Mouse (Mus musculus) macrophage (primary cell): ENCODE results near the gene Psma5. TPM values are rescaled to one million over a fixed set of nuclear protein-coding genes. Genes with fewer than 3 reads are reported as not detected.

ENCODE experiments used
- H3K27ac ChIP-seq: fragments of 350-480 bp; formaldehyde crosslinking; 2 replicates; pipeline ENCODE4 v1.9.0; 2021
- H3K36me3 ChIP-seq: fragments of 350-480 bp; formaldehyde crosslinking; 2 replicates; pipeline ENCODE4 v1.9.0; 2021; ENCODE audit errors: inconsistent target
- H3K4me3 ChIP-seq: fragments of 350-480 bp; formaldehyde crosslinking; 2 replicates; pipeline ENCODE4 v1.9.0; 2021; ENCODE audit errors: inconsistent target
- H3K79me2 ChIP-seq: fragments of 350-480 bp; formaldehyde crosslinking; 2 replicates; pipeline ENCODE4 v1.9.0; 2021; ENCODE audit errors: inconsistent target
- WGBS: methylation state at CpG from one replicate; pipeline ENCODE4 v1.1.7; 2026; ENCODE audit warnings: inconsistent platforms; ENCODE audit not compliant: missing documents; 5-methylcytosine and 5-hydroxymethylcytosine counted together
- polyA plus RNA-seq: library from polyadenylated mRNA; stranded (reverse); fragments of 250-400 nt; gene quantifications from 3 replicates; pipeline ENCODE4 v1.2.4, GENCODE M21; 2018; ENCODE audit warnings: inconsistent platforms
- total RNA-seq, 78 experiments: library from RNA; depleted of rRNA; stranded (reverse); fragments of 250-400 nt; gene quantifications; 1 replicate in 9 of 78; 2 replicates in 24 of 78; 3 replicates in 43 of 78; 4 replicates in 2 of 78; pipeline ENCODE4 v1.2.4; 2018; ENCODE audit warnings: inconsistent platforms in 56 of 78

Gene Psma5
- total RNA-seq (2018; cell fraction: chromatin; rRNA removed) = 10 to 100 TPM in 21 of 26 experiments, 1 to 10 TPM in 5; 3.3 to 39.8 (median 21.6) TPM
- total RNA-seq (2018; cell fraction: cytosol; rRNA removed) = 100 to 1,000 TPM in 13 of 26 experiments, 10 to 100 TPM in 13; 67.4 to 197 (median 110) TPM
- total RNA-seq (2018; cell fraction: nucleus; rRNA removed) = 10 to 100 TPM; 13.8 to 96.6 (median 42.6) TPM
- polyA plus RNA-seq = 106 to 127 TPM (median 113 TPM) in 3 replicates

DNA sequence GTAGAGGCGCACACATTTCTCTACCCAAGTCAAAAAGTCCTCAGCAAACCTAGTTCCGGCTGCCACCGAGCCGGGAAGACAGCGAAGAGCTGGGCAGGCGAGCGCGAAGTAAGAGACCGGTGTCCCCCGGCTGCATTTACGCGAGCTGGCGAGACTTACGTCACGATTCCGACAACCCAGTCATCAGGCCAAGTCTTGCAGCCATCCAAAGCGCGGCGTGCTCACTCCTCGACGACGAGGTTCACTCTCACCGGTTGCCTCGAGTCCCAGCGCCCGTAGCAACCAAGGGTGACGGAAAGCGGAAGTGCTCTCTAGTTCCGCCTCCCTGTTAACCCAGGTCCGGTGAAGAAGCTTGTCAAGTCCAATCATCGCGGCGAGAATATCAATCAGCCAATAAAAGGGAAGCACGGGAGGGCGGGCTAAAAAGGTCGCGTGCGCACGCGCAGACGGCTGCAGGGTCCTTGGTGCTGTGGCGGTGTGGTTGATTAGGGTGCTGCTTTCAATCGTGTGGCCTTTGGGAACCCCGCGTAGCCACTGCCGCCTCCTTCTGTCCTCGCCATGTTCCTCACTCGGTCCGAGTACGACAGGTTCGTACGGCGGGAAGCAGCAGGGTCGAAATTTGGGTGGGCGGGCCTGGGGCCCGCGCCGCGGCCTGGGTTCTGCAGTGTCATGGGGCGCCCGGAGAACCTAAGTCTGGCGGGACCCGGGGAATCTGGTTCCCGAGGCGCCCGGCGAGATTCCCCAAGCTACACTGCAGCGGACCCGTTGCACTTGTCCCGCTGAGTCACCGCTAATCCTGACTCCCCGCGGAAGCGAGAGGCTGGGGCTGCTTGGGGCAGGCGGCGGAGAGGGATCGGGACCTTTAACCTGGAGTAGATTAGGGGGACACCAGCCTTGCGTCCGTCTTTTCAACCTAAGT, at the start of gene Psma5:
Psma5 (plus strand) TSS at position 208 of the 919 bp plus-strand sequence.
- WGBS = 1% methylated on average over 79 of the region's 79 CpGs

DNA sequence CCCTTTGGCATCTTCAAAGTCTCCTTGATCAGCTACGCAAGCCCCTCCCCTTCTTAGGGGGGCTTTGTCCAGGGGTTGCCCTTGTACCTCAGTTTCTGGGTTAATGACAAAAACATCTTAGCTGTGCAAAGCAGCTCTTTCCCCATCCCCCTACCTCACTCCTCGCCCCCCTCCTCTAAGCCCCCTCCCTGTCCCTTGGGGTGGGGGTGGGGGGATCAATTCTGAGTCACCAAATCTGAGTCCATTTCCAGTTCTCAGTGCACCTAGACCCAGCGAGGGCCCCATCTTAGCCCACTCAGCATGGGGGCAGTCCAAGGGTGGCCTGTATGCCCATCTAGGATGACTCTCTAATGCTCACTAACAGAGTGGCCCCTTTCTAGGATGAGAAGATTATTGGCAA, 47.7 kb upstream of the Psma5 start:
- Histone ChIP-seq H3K79me2 (no peaks in the 10 kb centered on the region), H3K4me3 (no peak overlapping the region), H3K36me3 (0 out of 2 replicates have a peak, but pooled peaks cover 6% of the 10 kb centered on the region), H3K27ac (no peak overlapping the region)
- 97% methylated on average over 3 of the region's 3 CpGs for WGBS

More for the DNA sequence above, at the start of gene Psma5:
- Histone ChIP-seq H3K36me3 (peaks cover 7% of the 10 kb centered on the region; the same call in 1 of the 2 replicates), H3K27ac (peak within 1 kb of the TSS; percentile 61), H3K79me2 (peaks cover 49% of the 10 kb centered on the region), H3K4me3 (peak within 1 kb of the TSS; percentile 94)

DNA sequence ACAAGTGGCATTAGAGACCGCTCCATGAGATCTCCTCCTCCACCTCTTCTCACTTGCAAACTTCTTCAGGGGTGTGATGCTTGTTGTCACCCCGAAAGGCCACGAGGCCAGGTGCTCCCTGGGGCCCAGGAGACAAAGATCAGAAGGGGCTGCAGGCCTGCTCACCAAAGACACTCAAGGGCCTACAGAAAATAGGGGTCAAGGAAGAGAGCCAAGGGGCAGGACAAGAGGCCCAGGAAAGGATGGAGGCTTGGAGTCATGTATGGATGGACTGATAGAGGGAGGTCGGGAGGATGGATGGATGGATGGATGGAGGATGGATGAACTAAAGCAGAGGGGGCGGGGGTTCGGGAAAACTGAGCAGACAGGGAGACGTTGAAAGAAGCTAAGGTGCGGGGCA, 47.2 kb upstream of the Psma5 start:
- 14% methylated on average over 8 of the region's 8 CpGs for WGBS
- H3K36me3 ChIP-seq = 0 out of 2 replicates have a peak, but pooled peaks cover 6% of the 10 kb centered on the region
- peak overlapping the region; percentile 25 for H3K4me3 ChIP-seq
- H3K27ac ChIP-seq = no peak overlapping the region
- H3K79me2 ChIP-seq = no peaks in the 10 kb centered on the region

DNA sequence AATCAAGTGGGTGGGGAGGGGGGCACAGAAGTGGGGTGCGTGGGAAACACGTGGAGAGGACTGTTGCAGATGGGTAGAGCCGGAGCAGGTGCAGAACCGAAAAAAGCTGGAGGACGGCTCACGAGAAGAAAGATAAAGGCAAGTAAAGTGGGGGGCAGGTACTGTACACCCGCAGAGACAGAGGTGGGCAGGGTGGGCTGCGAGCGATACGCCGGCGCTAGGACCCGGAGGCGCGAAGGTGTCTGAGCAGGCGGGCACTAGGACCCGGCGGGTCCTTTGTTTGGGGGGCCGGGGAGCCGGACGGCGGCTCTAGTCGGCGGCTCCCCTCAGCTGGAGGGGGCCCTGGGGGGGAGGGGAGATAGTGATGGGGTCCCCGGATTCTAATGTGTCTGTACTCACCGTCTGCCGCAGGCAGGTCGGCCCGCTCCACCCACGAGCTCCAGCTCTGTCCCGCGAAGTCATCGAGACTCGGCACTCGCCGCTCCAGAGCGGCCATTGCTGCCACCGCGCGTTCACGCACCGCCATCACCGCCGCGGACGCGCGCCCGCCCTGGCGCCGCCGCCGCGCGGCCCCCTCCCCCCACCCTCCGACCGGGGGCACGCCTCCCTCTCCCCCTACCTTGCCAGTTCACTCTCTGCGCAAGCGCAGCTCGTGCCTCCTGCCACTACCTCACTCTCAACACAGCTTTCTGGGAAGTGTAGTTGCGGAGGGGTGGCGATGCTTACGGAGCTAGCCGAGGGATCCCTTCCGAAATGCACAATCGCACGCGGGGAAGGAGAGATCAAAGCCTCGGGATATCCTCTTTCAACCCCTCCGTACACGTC, 46.6 kb upstream of the Psma5 start:
- Histone ChIP-seq H3K36me3 (0 out of 2 replicates have a peak, but pooled peaks cover 4% of the 10 kb centered on the region), H3K4me3 (peak overlapping the region; percentile 59), H3K79me2 (no peaks in the 10 kb centered on the region), H3K27ac (peak overlapping the region; percentile 39)
- WGBS = under 1% methylated on average over 63 of the region's 72 CpGs

DNA sequence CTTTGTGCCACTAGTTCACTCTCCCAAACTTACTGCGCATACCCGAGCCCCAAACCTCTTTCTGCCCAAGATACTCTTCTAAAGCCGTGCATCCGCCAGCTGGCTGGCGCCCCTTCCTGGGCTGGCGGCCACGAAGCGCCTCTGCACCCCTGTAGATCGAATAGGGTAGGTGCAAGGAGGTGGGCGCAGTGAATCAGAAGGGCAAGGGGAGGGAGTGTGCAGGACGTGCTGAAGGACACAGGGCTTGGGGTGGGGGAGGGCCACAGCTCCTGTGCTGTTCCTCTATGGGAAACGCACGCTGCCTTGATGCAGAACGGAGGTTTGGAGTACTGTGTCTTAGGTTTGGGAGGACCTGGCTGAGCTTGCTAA, 46.0 kb upstream of the Psma5 start, which contains the start of gene Atxn7l2:
Atxn7l2 (minus strand) TSS at position 164 of the 369 bp plus-strand sequence.
- Histone ChIP-seq H3K36me3 (no peaks in the 10 kb centered on the region), H3K79me2 (no peaks in the 10 kb centered on the region), H3K4me3 (peak within 1 kb of the TSS; percentile 59), H3K27ac (peak within 1 kb of the TSS; percentile 39)
- WGBS = 2% methylated on average over 14 of the region's 14 CpGs

DNA sequence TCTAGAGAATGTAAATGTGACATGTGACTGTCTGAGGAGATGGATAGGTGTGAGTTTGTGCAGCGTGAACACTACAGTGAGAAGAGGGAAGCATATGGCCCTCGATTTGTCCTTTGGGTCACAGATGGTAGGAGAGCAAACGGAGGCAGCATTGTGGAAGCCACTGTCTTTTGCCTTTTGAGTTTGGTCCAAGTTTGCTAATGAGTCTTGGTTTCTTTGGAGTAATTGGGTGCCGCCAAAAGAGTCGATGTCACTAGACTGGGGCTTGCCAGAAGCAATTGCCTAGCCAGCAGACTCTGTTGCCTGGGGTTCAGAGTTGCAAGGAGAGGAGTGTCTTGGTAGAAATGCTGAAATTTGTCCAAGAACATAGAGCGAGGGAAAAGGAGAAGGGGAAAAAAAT, 44.9 kb upstream of the Psma5 start:
- Histone ChIP-seq H3K27ac (no peak overlapping the region), H3K4me3 (no peak overlapping the region), H3K79me2 (no peaks in the 10 kb centered on the region), H3K36me3 (no peaks in the 10 kb centered on the region)
- 87% methylated on average over 5 of the region's 6 CpGs for WGBS

DNA sequence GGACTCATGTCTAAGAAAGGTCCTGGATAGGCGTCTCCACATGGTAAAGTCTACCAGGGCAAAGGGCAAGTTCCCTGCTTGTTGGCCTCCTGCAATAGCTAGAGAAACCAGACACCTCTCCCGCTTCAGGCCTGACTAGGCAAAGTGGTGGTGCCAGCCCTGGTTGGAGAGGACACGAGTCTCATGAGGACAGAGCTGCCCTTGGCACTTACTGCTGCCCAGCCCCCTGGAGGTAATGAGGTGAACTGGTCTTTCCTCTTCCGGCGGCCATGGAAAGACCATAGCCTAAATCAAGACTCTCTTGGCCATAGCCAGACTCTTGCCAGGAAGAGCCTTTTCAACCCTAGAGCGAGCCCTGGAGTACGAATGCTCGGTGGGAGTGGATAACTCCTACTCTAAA, 44.3 kb upstream of the Psma5 start:
- WGBS = 88% methylated on average over 8 of the region's 8 CpGs
- H3K27ac ChIP-seq = no peak overlapping the region
- H3K4me3 ChIP-seq = no peak overlapping the region
- H3K79me2 ChIP-seq = no peaks in the 10 kb centered on the region
- H3K36me3 ChIP-seq = no peaks in the 10 kb centered on the region

DNA sequence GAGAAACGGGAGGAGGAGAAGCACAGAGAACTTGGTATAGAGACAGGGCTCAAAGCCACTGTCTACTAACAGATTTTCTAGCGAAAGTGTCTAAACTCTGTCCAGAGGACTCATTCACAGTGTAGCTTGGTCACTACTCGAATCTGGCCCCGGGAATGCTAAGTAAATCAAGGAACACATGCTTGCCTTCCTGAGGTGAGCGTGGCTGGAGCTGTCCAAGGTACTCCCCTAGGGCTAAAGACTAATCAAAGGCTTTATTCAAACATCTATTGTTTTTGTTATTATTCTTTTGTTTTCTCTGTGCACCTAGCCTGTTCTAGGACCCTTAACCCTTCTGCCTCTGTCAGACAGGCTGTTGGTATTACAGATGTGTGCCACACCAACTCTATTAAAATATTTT, 42.0 kb upstream of the Psma5 start:
- H3K36me3 ChIP-seq = no peaks in the 10 kb centered on the region
- H3K79me2 ChIP-seq = no peaks in the 10 kb centered on the region
- WGBS = 5% methylated on average over 5 of the region's 5 CpGs
- H3K27ac ChIP-seq = no peak overlapping the region
- no peak overlapping the region for H3K4me3 ChIP-seq

DNA sequence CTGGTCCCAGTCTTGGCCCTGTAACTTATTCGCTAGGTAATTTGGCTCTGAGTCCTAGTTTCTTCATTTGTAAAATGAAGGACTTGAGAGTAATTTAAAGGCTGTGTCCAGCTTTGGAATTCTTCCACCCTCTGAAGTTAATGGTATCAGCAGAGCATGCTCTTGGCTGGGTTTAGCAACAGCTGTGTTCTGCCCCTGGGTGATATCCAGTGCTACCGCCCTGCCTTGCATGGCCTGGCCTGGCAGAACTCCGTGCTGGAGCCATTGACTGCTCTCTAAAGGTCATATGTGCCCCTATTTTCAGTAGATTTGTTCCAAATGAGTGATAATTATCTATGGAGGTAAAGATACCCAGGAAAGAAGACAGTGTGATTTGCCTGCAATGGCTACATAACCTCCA, 36.1 kb upstream of the Psma5 start:
- no peaks in the 10 kb centered on the region for H3K36me3 ChIP-seq
- H3K4me3 ChIP-seq = no peak overlapping the region
- 87% methylated on average over 3 of the region's 3 CpGs for WGBS
- H3K79me2 ChIP-seq = no peaks in the 10 kb centered on the region
- H3K27ac ChIP-seq = no peak overlapping the region

DNA sequence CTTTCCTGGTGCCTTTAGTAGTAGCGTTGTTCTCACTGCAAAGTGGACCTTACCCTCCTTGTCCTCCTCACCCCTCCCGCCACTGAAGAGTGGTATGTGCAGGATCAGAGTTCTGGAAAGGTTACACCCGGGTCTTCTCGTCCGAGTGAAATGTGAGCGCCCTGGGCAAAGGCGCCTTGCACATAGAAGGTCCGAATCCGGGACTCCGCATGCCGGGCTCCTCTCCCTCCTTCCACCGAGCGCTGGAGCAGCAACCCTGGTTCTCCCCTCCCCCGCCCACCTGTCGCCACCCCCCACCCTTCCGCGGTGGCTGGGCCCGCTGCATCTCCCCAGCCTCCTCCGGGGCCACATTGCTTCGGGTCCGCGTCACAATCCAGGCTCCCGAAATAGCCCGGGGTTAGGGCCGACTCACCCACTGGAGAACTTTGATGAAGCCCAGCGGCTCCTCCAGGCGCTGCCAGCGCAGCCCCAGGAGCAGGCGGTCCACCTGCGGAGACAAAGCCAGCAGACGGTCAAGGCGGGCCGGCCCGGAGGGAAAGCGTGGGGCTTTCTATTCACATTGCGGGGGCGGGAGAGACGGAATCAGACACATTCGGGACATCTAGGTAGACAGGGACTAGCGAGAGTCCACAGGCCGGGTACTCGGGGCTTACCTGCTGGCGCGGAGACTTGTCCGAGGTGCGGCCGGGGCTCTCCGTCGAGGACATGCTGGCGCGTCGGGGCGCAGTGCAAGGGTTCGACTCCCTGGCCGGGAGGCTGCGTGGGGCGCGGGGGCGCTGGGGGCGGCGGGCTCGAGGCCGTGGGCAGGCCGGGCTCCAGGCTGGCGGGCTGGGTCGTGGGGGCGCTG, 30.8 kb upstream of the Psma5 start:
- WGBS = 12% methylated on average over 61 of the region's 67 CpGs
- Histone ChIP-seq H3K79me2 (no peaks in the 10 kb centered on the region), H3K27ac (no peak overlapping the region), H3K36me3 (no peaks in the 10 kb centered on the region), H3K4me3 (no peak overlapping the region)

DNA sequence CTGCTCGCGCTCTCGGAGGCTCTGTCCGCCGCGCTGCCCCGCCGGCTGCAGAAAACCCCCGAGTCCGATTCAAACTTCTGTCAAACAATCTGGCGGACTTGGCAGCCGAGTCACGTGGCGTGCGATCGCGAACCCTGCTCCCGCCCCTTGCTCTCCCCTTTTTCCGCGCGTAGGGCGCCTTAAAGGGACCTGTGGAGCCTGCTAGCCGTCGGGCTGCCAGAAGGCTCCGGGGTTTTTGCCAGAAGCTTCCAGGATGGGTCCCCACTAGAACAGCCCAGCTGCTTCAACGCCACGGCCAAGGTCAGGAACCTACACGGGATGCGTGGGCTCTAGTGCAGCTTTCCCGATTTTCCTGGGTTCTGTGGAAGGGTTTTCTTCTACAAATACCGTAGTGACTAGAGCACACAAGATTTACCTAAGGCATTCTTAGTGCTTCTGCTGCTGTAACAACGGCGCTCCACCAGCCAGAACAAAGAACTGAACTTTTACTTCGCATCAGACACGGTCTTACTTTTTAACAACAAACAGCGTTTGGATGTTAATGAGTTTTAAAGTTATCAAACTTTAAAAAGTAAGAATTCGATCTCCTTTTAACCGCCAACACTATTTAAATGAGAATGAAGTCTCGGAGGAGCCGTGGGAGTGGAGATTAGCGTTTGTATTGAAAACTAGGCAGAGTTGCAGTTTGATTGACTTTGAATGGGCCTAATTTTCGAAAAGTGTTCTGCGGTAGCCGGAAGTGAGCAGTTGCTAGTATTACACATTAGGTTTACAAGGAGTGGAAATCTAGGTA, 30.0 kb upstream of the Psma5 start, which contains the start of gene Sypl2:
Sypl2 (minus strand) TSS at position 91 of the 793 bp plus-strand sequence.
- 7% methylated on average over 44 of the region's 44 CpGs for WGBS
- no peaks in the 10 kb centered on the region for H3K79me2 ChIP-seq
- H3K4me3 ChIP-seq = peak within 1 kb of the TSS; percentile 26
- H3K36me3 ChIP-seq = no peaks in the 10 kb centered on the region
- no peak within 1 kb of the TSS for H3K27ac ChIP-seq

DNA sequence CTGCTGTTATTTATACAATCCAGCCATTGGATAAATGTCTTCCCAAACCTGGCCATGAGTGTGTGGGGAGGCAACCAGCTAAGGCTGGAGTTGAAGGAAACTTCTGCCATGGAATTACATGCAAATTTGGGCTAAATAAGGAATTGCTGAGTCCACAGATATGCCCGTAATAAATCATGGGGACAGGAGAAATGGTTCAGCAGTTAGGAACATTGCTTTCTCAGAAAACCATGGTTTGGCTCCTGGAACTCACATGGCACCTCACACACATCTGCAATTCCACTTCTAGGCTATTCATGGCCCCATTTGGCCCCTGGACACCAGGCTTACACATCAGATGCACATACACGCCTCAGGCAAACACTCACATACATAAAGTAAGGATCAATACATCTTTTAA, 29.2 kb upstream of the Psma5 start:
- Histone ChIP-seq H3K36me3 (no peaks in the 10 kb centered on the region), H3K27ac (no peak overlapping the region), H3K79me2 (no peaks in the 10 kb centered on the region), H3K4me3 (no peak overlapping the region)
- 90% methylated on average over 2 of the region's 2 CpGs for WGBS

DNA sequence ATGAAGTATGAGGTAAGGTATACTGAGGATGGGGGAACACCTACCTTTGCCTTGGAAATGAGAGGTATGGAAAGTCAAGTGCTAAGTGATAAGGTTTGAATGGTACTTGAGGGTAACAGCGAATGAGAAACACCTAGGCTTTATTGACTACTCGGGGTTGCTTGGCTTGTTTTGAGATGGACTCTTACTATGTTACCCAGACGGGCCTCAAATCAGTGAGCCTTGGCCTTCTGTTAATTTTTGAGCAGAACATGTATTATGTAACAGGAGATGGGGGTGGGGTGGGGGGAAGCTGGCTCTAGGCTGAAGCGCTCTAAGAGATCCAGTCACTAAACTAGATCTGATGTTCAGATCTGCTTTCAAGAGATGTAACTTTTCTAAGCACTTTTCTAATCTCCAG, 25.1 kb upstream of the Psma5 start:
- Histone ChIP-seq H3K4me3 (no peak overlapping the region), H3K36me3 (no peaks in the 10 kb centered on the region), H3K27ac (peak overlapping the region; percentile 61; the same call in 1 of the 2 replicates), H3K79me2 (no peaks in the 10 kb centered on the region)
- 87% methylated on average over 4 of the region's 4 CpGs for WGBS
